Mouse (Mus musculus) heart, embryonic 15.5 days (tissue): Measurements from ENCODE around the gene Iqgap2. TPM values are rescaled to one million over a fixed set of nuclear protein-coding genes. Genes with fewer than 3 reads are reported as not detected.

Source experiments
- ATAC-seq: fragments of 200-750 bp; cut with Nextera tagmentation; replicated peaks from 2 replicates; pipeline ENCODE4 v1.8.0; 2017; ENCODE audit warnings: low read depth, moderate TSS enrichment; ENCODE audit not compliant: insufficient number of reproducible peaks, insufficient read depth, low FRiP score
- H3K27ac ChIP-seq: fragments of 300-500 bp; sonication (generic); 2 replicates; pipeline ENCODE4 v1.5.1; 2015; ENCODE audit warnings: mild to moderate bottlenecking, inconsistent platforms
- H3K27me3 ChIP-seq: fragments of 300-500 bp; sonication (generic); 2 replicates; pipeline ENCODE4 v1.6.1; 2015; ENCODE audit warnings: inconsistent platforms
- H3K36me3 ChIP-seq: fragments of 300-500 bp; sonication (generic); 2 replicates; pipeline ENCODE4 v1.6.1; 2015; ENCODE audit warnings: mild to moderate bottlenecking, inconsistent platforms
- H3K4me1 ChIP-seq: fragments of 300-500 bp; sonication (generic); replicated peaks from 2 replicates; pipeline ENCODE4 v1.6.1; 2015; ENCODE audit warnings: inconsistent platforms
- H3K4me2 ChIP-seq: fragments of 300-500 bp; sonication (generic); 2 replicates; pipeline ENCODE4 v1.6.1; 2015; ENCODE audit warnings: inconsistent platforms, mild to moderate bottlenecking, moderate library complexity
- H3K4me3 ChIP-seq: fragments of 300-500 bp; sonication (generic); 2 replicates; pipeline ENCODE4 v1.5.1; 2015; ENCODE audit warnings: mild to moderate bottlenecking, inconsistent platforms
- H3K9ac ChIP-seq: fragments of 300-500 bp; sonication (generic); 2 replicates; pipeline ENCODE4 v1.6.1; 2015; ENCODE audit warnings: mild to moderate bottlenecking, inconsistent platforms
- H3K9me3 ChIP-seq: fragments of 300-500 bp; sonication (generic); replicated peaks from 2 replicates; pipeline ENCODE4 v1.6.1; 2016; ENCODE audit warnings: inconsistent platforms
- WGBS: fragments of 180-500 bp; shearing (Covaris S2); methylation state at CpG from one replicate; pipeline ENCODE4 v1.1.7; 2015; ENCODE audit warnings: mixed read lengths; 5-methylcytosine and 5-hydroxymethylcytosine counted together
- polyA plus RNA-seq: library from polyadenylated mRNA; unstranded; fragments of >200 nt; fragmentation: Nextera tagmentation; extraction: Ambion mirVana; gene quantifications from 2 replicates; pipeline ENCODE4 v1.2.1, GENCODE M21; 2015

Gene Iqgap2
- polyA plus RNA-seq, 1 experiment from 2014 or later: 2.4 TPM

- H3K36me3 ChIP-seq: no peaks in the 10 kb centered on the region
- no peak for ATAC-seq
- no peaks in the 10 kb centered on the region for H3K9me3 ChIP-seq
- no peaks in the 10 kb centered on the region for H3K27me3 ChIP-seq
- H3K4me3 ChIP-seq: no peak overlapping the region
- H3K27ac ChIP-seq: no peak overlapping the region
- H3K4me1 ChIP-seq: peaks cover 17% of the 10 kb centered on the region
- H3K4me2 ChIP-seq: no peak overlapping the region
- H3K9ac ChIP-seq: no peak overlapping the region
- WGBS: 51% methylated on average over 2 of the region's 2 CpGs
Observed at GRCm38 (mm10) chr13:95630747-95631146, 261.0 kb downstream of the Iqgap2 start.

GRCm38 (mm10) chr13:95629751-95630150 is 262.0 kb downstream of the Iqgap2 start:
- H3K36me3 ChIP-seq: no peaks in the 10 kb centered on the region
- no peak overlapping the region for H3K4me2 ChIP-seq
- no peaks in the 10 kb centered on the region for H3K27me3 ChIP-seq
- ATAC-seq: no peak
- H3K9ac ChIP-seq: no peak overlapping the region
- H3K27ac ChIP-seq: no peak overlapping the region
- 87% methylated on average over 10 of the region's 10 CpGs for WGBS
- H3K4me3 ChIP-seq: no peak overlapping the region
- H3K9me3 ChIP-seq: no peaks in the 10 kb centered on the region
- H3K4me1 ChIP-seq: peaks cover 11% of the 10 kb centered on the region

GRCm38 (mm10) chr13:95626696-95627095 is 265.0 kb downstream of the Iqgap2 start:
- H3K4me2 ChIP-seq: no peak overlapping the region
- no peak overlapping the region for H3K27ac ChIP-seq
- no peaks in the 10 kb centered on the region for H3K36me3 ChIP-seq
- 68% methylated on average over 7 of the region's 7 CpGs for WGBS
- no peak for ATAC-seq
- no peak overlapping the region for H3K9ac ChIP-seq
- H3K4me1 ChIP-seq: peaks cover 6% of the 10 kb centered on the region; the same call in 1 of the 2 replicates
- no peaks in the 10 kb centered on the region for H3K27me3 ChIP-seq
- H3K4me3 ChIP-seq: no peak overlapping the region
- H3K9me3 ChIP-seq: no peaks in the 10 kb centered on the region

- Histone ChIP-seq H3K4me1 (peaks cover 17% of the 10 kb centered on the region), H3K4me3 (no peak overlapping the region), H3K36me3 (no peaks in the 10 kb centered on the region), H3K9me3 (no peaks in the 10 kb centered on the region), H3K27me3 (no peaks in the 10 kb centered on the region), H3K4me2 (no peak overlapping the region), H3K9ac (no peak overlapping the region), H3K27ac (no peak overlapping the region)
- 62% methylated on average over 3 of the region's 3 CpGs for WGBS
- no peak for ATAC-seq
Observed at GRCm38 (mm10) chr13:95623042-95623441, 268.7 kb downstream of the Iqgap2 start.

- H3K4me2 ChIP-seq: no peak overlapping the region
- H3K9ac ChIP-seq: no peak overlapping the region
- H3K27ac ChIP-seq: no peak overlapping the region; the same call in 1 of the 2 replicates
- H3K4me3 ChIP-seq: no peak overlapping the region
- WGBS: 50% methylated on average over 3 of the region's 3 CpGs
- H3K27me3 ChIP-seq: no peaks in the 10 kb centered on the region
- no peaks in the 10 kb centered on the region for H3K9me3 ChIP-seq
- peaks cover 22% of the 10 kb centered on the region for H3K4me1 ChIP-seq
- H3K36me3 ChIP-seq: no peaks in the 10 kb centered on the region
- ATAC-seq: no peak
Observed at GRCm38 (mm10) chr13:95621563-95621962, 270.2 kb downstream of the Iqgap2 start.

GRCm38 (mm10) chr13:95618859-95619258 is 272.9 kb downstream of the Iqgap2 start:
- Histone ChIP-seq H3K27me3 (no peaks in the 10 kb centered on the region), H3K4me2 (peak overlapping the region; percentile 83), H3K4me1 (peaks cover 43% of the 10 kb centered on the region), H3K9ac (peak overlapping the region; percentile 94), H3K36me3 (no peaks in the 10 kb centered on the region), H3K4me3 (peak overlapping the region; percentile 84), H3K27ac (peak overlapping the region; percentile 92), H3K9me3 (no peaks in the 10 kb centered on the region)
- ATAC-seq: no peak
- WGBS: 6% methylated on average over 13 of the region's 13 CpGs

- H3K4me2 ChIP-seq: peak within 1 kb of the TSS; percentile 83
- peak within 1 kb of the TSS; percentile 84 for H3K4me3 ChIP-seq
- H3K4me1 ChIP-seq: peaks cover 43% of the 10 kb centered on the region
- peak within 1 kb of the TSS; percentile 92 for H3K27ac ChIP-seq
- H3K9me3 ChIP-seq: no peaks in the 10 kb centered on the region
- peak; percentile 92 for ATAC-seq
- H3K27me3 ChIP-seq: no peaks in the 10 kb centered on the region
- H3K9ac ChIP-seq: peak within 1 kb of the TSS; percentile 94
- under 1% methylated on average over 42 of the region's 42 CpGs for WGBS
- no peaks in the 10 kb centered on the region for H3K36me3 ChIP-seq
Observed at GRCm38 (mm10) chr13:95618309-95618712, 273.4 kb downstream of the Iqgap2 start, which contains the start of gene F2r. F2r (minus strand) TSS chr13:95618487.

- Histone ChIP-seq H3K9me3 (no peaks in the 10 kb centered on the region), H3K4me1 (peaks cover 46% of the 10 kb centered on the region), H3K27me3 (no peaks in the 10 kb centered on the region), H3K4me2 (peak overlapping the region; percentile 83), H3K9ac (peak overlapping the region; percentile 94), H3K27ac (peak overlapping the region; percentile 92), H3K4me3 (peak overlapping the region; percentile 84), H3K36me3 (no peaks in the 10 kb centered on the region)
- WGBS: under 1% methylated on average over 21 of the region's 21 CpGs
- peak; percentile 43 for ATAC-seq
Observed at GRCm38 (mm10) chr13:95617671-95618171, 274.0 kb downstream of the Iqgap2 start.

- peak overlapping the region; percentile 92 for H3K27ac ChIP-seq
- WGBS: 4% methylated on average over 17 of the region's 17 CpGs
- H3K27me3 ChIP-seq: no peaks in the 10 kb centered on the region
- peak overlapping the region; percentile 84 for H3K4me3 ChIP-seq
- H3K9ac ChIP-seq: peak overlapping the region; percentile 94
- peaks cover 47% of the 10 kb centered on the region for H3K4me1 ChIP-seq
- H3K9me3 ChIP-seq: no peaks in the 10 kb centered on the region
- ATAC-seq: no peak
- peak overlapping the region; percentile 83 for H3K4me2 ChIP-seq
- H3K36me3 ChIP-seq: no peaks in the 10 kb centered on the region
Observed at GRCm38 (mm10) chr13:95617082-95617670, 274.5 kb downstream of the Iqgap2 start.

GRCm38 (mm10) chr13:95616512-95616911 is 275.2 kb downstream of the Iqgap2 start:
- Histone ChIP-seq H3K27ac (peak overlapping the region; percentile 92), H3K27me3 (no peaks in the 10 kb centered on the region), H3K4me2 (peak overlapping the region; percentile 83), H3K4me1 (peaks cover 47% of the 10 kb centered on the region), H3K9me3 (no peaks in the 10 kb centered on the region), H3K4me3 (peak overlapping the region; percentile 84), H3K9ac (peak overlapping the region; percentile 94), H3K36me3 (no peaks in the 10 kb centered on the region)
- ATAC-seq: no peak
- 13% methylated on average over 11 of the region's 11 CpGs for WGBS

GRCm38 (mm10) chr13:95614757-95615156 is 277.0 kb downstream of the Iqgap2 start:
- 50% methylated on average over 6 of the region's 6 CpGs for WGBS
- peak overlapping the region; percentile 22 for H3K4me3 ChIP-seq
- no peaks in the 10 kb centered on the region for H3K9me3 ChIP-seq
- H3K27ac ChIP-seq: peak overlapping the region; percentile 28; the same call in 1 of the 2 replicates
- H3K36me3 ChIP-seq: no peaks in the 10 kb centered on the region
- no peak overlapping the region for H3K9ac ChIP-seq
- ATAC-seq: no peak
- peak overlapping the region; percentile 83 for H3K4me2 ChIP-seq
- H3K4me1 ChIP-seq: peaks cover 55% of the 10 kb centered on the region
- H3K27me3 ChIP-seq: no peaks in the 10 kb centered on the region

GRCm38 (mm10) chr13:95612243-95612642 is 279.5 kb downstream of the Iqgap2 start:
- Histone ChIP-seq H3K9ac (no peak overlapping the region), H3K9me3 (no peaks in the 10 kb centered on the region), H3K36me3 (no peaks in the 10 kb centered on the region; the same call in none of the 2 replicates), H3K27ac (peak overlapping the region; percentile 76; the same call in 1 of the 2 replicates), H3K4me2 (no peak overlapping the region), H3K4me3 (no peak overlapping the region), H3K4me1 (peaks cover 60% of the 10 kb centered on the region), H3K27me3 (no peaks in the 10 kb centered on the region)
- ATAC-seq: no peak
- 75% methylated on average over 10 of the region's 10 CpGs for WGBS
